Mouse (Mus musculus) ES-Bruce4 (cell line): ENCODE results near the gene Ctbs.

Experiments used
- CTCF ChIP-seq: IDR thresholded peaks from one replicate; pipeline ENCODE4 v1.8.1; 2011; ENCODE audit warnings: low read depth, low read length
- POLR2A ChIP-seq: IDR thresholded peaks from one replicate; pipeline ENCODE4 v1.8.1; 2011; ENCODE audit warnings: low read length; ENCODE audit not compliant: insufficient read depth

- TF ChIP-seq CTCF (no peak), POLR2A (no peak)
These were observed 6.7 kb upstream of the Ctbs start for GRCm38 (mm10) chr3:146442936-146443335.
